ENCODE assay signal across 21 mouse cellular contexts in the genomic region with DNA sequence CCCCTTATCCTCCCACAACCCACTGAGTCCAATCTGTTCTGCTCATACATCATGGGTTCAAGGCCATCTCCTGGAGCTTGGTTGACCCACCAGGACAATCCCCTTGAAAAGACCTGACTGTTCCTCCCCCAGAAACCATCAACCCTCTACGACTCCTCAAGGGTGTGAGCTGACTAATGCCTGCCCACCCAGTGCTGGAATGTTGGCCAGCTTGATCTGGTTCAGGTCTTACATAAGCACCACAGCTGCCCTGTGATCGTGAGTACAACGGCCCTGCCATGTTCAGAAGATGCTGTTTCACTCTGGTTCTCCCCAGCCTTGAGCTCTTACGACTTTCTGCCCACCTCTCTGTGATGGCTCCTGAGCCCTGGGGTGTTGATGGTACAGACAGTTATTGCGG.
DNase-seq lines count a peak whose midpoint lies in the region; ATAC-seq and TF ChIP-seq lines count a peak whose summit lies in the region.
"Had no signal": no experiment of that assay in that cellular context is flagged by ENCODE, and none has a peak within 500 bp of the region (broad histone marks: within the 10 kb centered on the region; RNA-seq: fewer than 3 reads in every experiment).

No protein-coding gene starts in this region.

- H3K4me2 ChIP-seq in kidney, embryonic 16.5 days (replicated peaks; ENCODE audit: low read depth, low read length): no peak overlapping the region
- H3K4me2 ChIP-seq: embryonic facial prominence, embryonic 15.5 days; heart, embryonic 13.5 days; hindbrain, embryonic 15.5 days had no signal

- no peak overlapping the region for H3K9ac ChIP-seq in kidney, embryonic 16.5 days (replicated peaks; ENCODE audit: low read length)
- H3K9ac ChIP-seq: embryonic facial prominence, embryonic 15.5 days; heart, embryonic 13.5 days; hindbrain, embryonic 15.5 days had no signal

- peaks cover 19% of the 10 kb centered on the region for H3K4me1 ChIP-seq in kidney, embryonic 16.5 days (ENCODE audit: insufficient read depth, low read length)
- H3K4me1 ChIP-seq in cerebellum, adult 2 months (ENCODE audit: control insufficient read depth, insufficient read depth, low read length): no peaks in the 10 kb centered on the region

- no peak overlapping the region for H3K27ac ChIP-seq in kidney, embryonic 16.5 days (ENCODE audit: low read length)
- H3K27ac ChIP-seq in cerebellum, adult 2 months (ENCODE audit: insufficient read depth, low read length): no peak overlapping the region
- H3K27ac ChIP-seq: embryonic facial prominence, embryonic 15.5 days; forebrain, embryonic 10.5 days; heart, embryonic 13.5 days; hindbrain, embryonic 15.5 days had no signal

- no peak overlapping the region for H3K4me3 ChIP-seq in kidney, embryonic 16.5 days (ENCODE audit: low read length)
- no peak overlapping the region for H3K4me3 ChIP-seq in cerebellum, adult 2 months (replicated peaks; ENCODE audit: insufficient read depth, low read depth, low read length)
- H3K4me3 ChIP-seq: embryonic facial prominence, embryonic 15.5 days; erythroblast, embryonic 14.5 days; forebrain, embryonic 10.5 days; heart, embryonic 13.5 days; hindbrain, embryonic 15.5 days had no signal

- TF ChIP-seq POLR2A in cerebellum, adult 2 months (IDR thresholded peaks at IDR 0.05; ENCODE audit: borderline replicate concordance, insufficient read depth, low read length): no peak

- peak; percentile 6 for DNase-seq in kidney, adult 11 months
- peak; percentile 32 for DNase-seq in lung, postnatal 36 days
- DNase-seq in lung, postnatal 4 days: no peak
- peak; percentile 13 for DNase-seq in urinary bladder, postnatal 25 days (ENCODE audit: low spot score)
- DNase-seq in urinary bladder, adult 2 months (ENCODE audit: low spot score): no peak
- DNase-seq in cerebellum, adult 2 months: no peak
- DNase-seq: adrenal gland, adult 2 months; adrenal gland, postnatal 25 days; cerebellum, adult 8-10 months; cerebellum, postnatal 14 days; embryo, embryonic 11 days; gastrocnemius, postnatal 14 days; heart, postnatal 36 days had no signal

- no peaks in the 10 kb centered on the region for H3K36me3 ChIP-seq in kidney, embryonic 16.5 days (ENCODE audit: insufficient read depth, low read length)
- H3K36me3 ChIP-seq: embryonic facial prominence, embryonic 15.5 days; forebrain, embryonic 10.5 days; heart, embryonic 13.5 days; hindbrain, embryonic 15.5 days had no signal

- H3K9me3 ChIP-seq in kidney, embryonic 16.5 days (ENCODE audit: low read length): no peaks in the 10 kb centered on the region
- H3K9me3 ChIP-seq: embryonic facial prominence, embryonic 15.5 days; forebrain, embryonic 10.5 days; heart, embryonic 13.5 days; hindbrain, embryonic 15.5 days had no signal

- no peaks in the 10 kb centered on the region for H3K27me3 ChIP-seq in kidney, embryonic 16.5 days (ENCODE audit: insufficient read depth, low read length)
- no peaks in the 10 kb centered on the region; the same call in 1 of the 2 replicates for H3K27me3 ChIP-seq in cerebellum, adult 2 months (ENCODE audit: control insufficient read depth, insufficient read depth, low read length)
- H3K27me3 ChIP-seq: CH12.LX; embryonic facial prominence, embryonic 15.5 days; heart, embryonic 13.5 days; hindbrain, embryonic 15.5 days had no signal

- ATAC-seq in kidney, embryonic 16.5 days (ENCODE audit: low FRiP score, low TSS enrichment): no peak
- ATAC-seq: forebrain, embryonic 14.5 days had no signal

- TF ChIP-seq CTCF in cerebellum, adult 2 months (IDR thresholded peaks at IDR 0.05; ENCODE audit: borderline replicate concordance, insufficient read depth, low read depth, low read length): no peak

- 76% methylated on average over 5 of the region's 5 CpGs for WGBS in kidney, embryonic 16.5 days
- 93% methylated on average over 5 of the region's 5 CpGs for WGBS in cerebellum, adult 2 months

Comparison
In these comparisons a context has a peak if more than half of its experiments do, and no peak if none do; other contexts are left out.
1. DNase-seq: peak in kidney, adult 11 months (single experiment), lung, postnatal 36 days (single experiment) and urinary bladder, postnatal 25 days (single experiment); none in lung, postnatal 4 days (0 of 2), urinary bladder, adult 2 months (single experiment) and cerebellum, adult 2 months (0 of 2).